Mouse (Mus musculus) cortical plate, adult 2 months (tissue): ENCODE results near the gene Thada.

Source experiments
- CTCF ChIP-seq: fragments of 200-500 bp; IDR thresholded peaks from 2 replicates; pipeline ENCODE4 v1.5.1; 2011; ENCODE audit warnings: mild to moderate bottlenecking, control low read depth, low read length; ENCODE audit not compliant: insufficient read depth; ENCODE audit errors: extremely low read depth
- POLR2A ChIP-seq: fragments of 200-500 bp; IDR thresholded peaks from 2 replicates; pipeline ENCODE4 v1.6.1; 2011; ENCODE audit warnings: mild to moderate bottlenecking, low read length, control low read depth; ENCODE audit not compliant: insufficient read depth; ENCODE audit errors: extremely low read depth

DNA sequence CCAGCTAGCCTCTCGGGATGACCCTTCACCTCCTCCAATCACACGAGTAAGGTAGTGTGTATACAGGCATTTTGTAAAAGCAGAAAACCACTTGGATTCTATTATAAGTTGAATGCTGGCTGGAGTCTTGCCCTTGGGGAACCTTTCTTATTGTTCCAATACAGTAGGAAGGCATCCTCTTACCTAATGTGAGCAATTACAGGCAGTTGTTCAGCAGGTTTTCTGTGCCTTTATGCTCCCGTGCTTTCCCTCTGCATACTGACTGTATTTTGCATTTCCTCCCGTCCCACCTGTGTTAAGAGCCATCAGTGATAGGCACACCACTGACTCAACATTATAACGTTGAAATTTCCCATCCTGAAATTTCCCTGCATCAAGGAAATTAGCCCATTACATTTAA lies 261.0 kb downstream of the Thada start:
- TF ChIP-seq CTCF (no peak), POLR2A (no peak)
